Mouse (Mus musculus) CH12.LX (cell line): ENCODE measurements around the gene Tctn1. TPM values are rescaled to one million over a fixed set of nuclear protein-coding genes. Genes with fewer than 3 reads are reported as not detected.

Experiments
- DNase-seq: peaks from one replicate; pipeline ENCODE4 v3.0.0-alpha.2; 2013; ENCODE audit errors: extremely low read depth
- H3K27ac ChIP-seq: 2 replicates; pipeline ENCODE4 v1.5.1; 2012; ENCODE audit warnings: low read depth, mild to moderate bottlenecking, control low read depth, moderate library complexity; ENCODE audit not compliant: insufficient read depth
- H3K27me3 ChIP-seq: replicated peaks from 2 replicates; pipeline ENCODE3; 2012; ENCODE audit warnings: inconsistent platforms
- H3K36me3 ChIP-seq, 2 experiments: replicated peaks in 1 of 2; 2 replicates each; pipeline versions ENCODE3 to v1.6.1; 2012; ENCODE audit warnings: inconsistent platforms in 1 of 2, low read length in 1 of 2, mild to moderate bottlenecking in 1 of 2, mixed read lengths in 1 of 2, moderate library complexity in 1 of 2; ENCODE audit not compliant: control insufficient read depth in 1 of 2, insufficient read depth in 1 of 2
- H3K4me1 ChIP-seq, 2 experiments: 2 replicates each; pipeline ENCODE4 v1.6.1; 2012; ENCODE audit warnings: inconsistent platforms in 1 of 2, moderate library complexity in 1 of 2; ENCODE audit not compliant: insufficient read depth in 2 of 2, control insufficient read depth in 1 of 2
- H3K4me2 ChIP-seq: 2 replicates; pipeline ENCODE4 v1.6.1; 2012; ENCODE audit warnings: low read depth, mild to moderate bottlenecking, control low read depth; ENCODE audit not compliant: poor library complexity, insufficient read depth, severe bottlenecking
- H3K4me3 ChIP-seq, 3 experiments: fragments of 150-350 bp in 1 of 3; sonication (generic) in 1 of 3; replicated peaks in 1 of 3; 2 replicates each; pipeline versions ENCODE3 to v1.5.1; 2011 to 2012; ENCODE audit warnings: low read depth in 2 of 3, low read length in 2 of 3, mild to moderate bottlenecking in 2 of 3, moderate library complexity in 2 of 3, control low read depth in 1 of 3, improper control_type of control experiment in 1 of 3, inconsistent platforms in 1 of 3, mixed read lengths in 1 of 3; ENCODE audit not compliant: poor library complexity in 1 of 3
- H3K79me2 ChIP-seq: replicated peaks from 2 replicates; pipeline ENCODE4 v1.6.1; 2012; ENCODE audit warnings: mild to moderate bottlenecking, moderate library complexity; ENCODE audit not compliant: control insufficient read depth, poor library complexity, insufficient read depth, severe bottlenecking; ENCODE audit errors: extremely low read depth
- H3K9ac ChIP-seq: 2 replicates; pipeline ENCODE4 v1.6.1; 2012; ENCODE audit warnings: low read depth, mild to moderate bottlenecking, control low read depth, moderate library complexity; ENCODE audit not compliant: insufficient read depth
- H3K9me3 ChIP-seq: replicated peaks from 2 replicates; pipeline ENCODE3; 2012; ENCODE audit warnings: low read length, inconsistent platforms, mixed read lengths
- BHLHE40 ChIP-seq: IDR thresholded peaks from 2 replicates; pipeline ENCODE4 v1.6.1; 2011; ENCODE audit warnings: mild to moderate bottlenecking, low read depth, low read length, improper control_type of control experiment
- CHD2 ChIP-seq: IDR thresholded peaks from 2 replicates; pipeline ENCODE4 v1.6.1; 2011; ENCODE audit warnings: low read length, improper control_type of control experiment
- E2F4 ChIP-seq: IDR thresholded peaks from 2 replicates; pipeline ENCODE4 v1.6.1; 2011; ENCODE audit warnings: low read depth, low read length, improper control_type of control experiment; ENCODE audit not compliant: insufficient replicate concordance
- ETS1 ChIP-seq: conservative IDR thresholded peaks from 2 replicates; pipeline ENCODE4 v1.6.1; 2012; ENCODE audit warnings: low read depth, mild to moderate bottlenecking, inconsistent platforms, low read length, improper control_type of control experiment, moderate library complexity
- GABPA ChIP-seq: IDR thresholded peaks from 2 replicates; pipeline ENCODE4 v1.6.1; 2012; ENCODE audit warnings: low read depth, low read length, improper control_type of control experiment, inconsistent platforms; ENCODE audit not compliant: insufficient replicate concordance
- IRF4 ChIP-seq: IDR thresholded peaks from 2 replicates; pipeline ENCODE4 v1.6.1; 2014; ENCODE audit warnings: low read depth, mild to moderate bottlenecking, inconsistent platforms, low read length, improper control_type of control experiment
- JUN ChIP-seq: IDR thresholded peaks from 2 replicates; pipeline ENCODE4 v1.6.1; 2011; ENCODE audit warnings: low read depth, mild to moderate bottlenecking, low read length, improper control_type of control experiment, moderate library complexity; ENCODE audit not compliant: insufficient read depth
- JUND ChIP-seq: conservative IDR thresholded peaks from 2 replicates; pipeline ENCODE4 v1.6.1; 2011; ENCODE audit warnings: low read depth, low read length, improper control_type of control experiment
- MAFK ChIP-seq: IDR thresholded peaks from 2 replicates; pipeline ENCODE4 v1.6.1; 2011; ENCODE audit warnings: low read length, improper control_type of control experiment; ENCODE audit not compliant: insufficient replicate concordance
- MAX ChIP-seq: IDR thresholded peaks from 2 replicates; pipeline ENCODE4 v1.6.1; 2011; ENCODE audit warnings: low read length, improper control_type of control experiment
- MAZ ChIP-seq: IDR thresholded peaks from 2 replicates; pipeline ENCODE4 v1.6.1; 2012; ENCODE audit warnings: low read depth, mild to moderate bottlenecking, inconsistent platforms, low read length, improper control_type of control experiment, moderate library complexity
- MEF2A ChIP-seq: IDR thresholded peaks from 2 replicates; pipeline ENCODE4 v1.6.1; 2014; ENCODE audit warnings: low read depth, mild to moderate bottlenecking, inconsistent platforms, low read length, improper control_type of control experiment, borderline replicate concordance
- MXI1 ChIP-seq: IDR thresholded peaks from 2 replicates; pipeline ENCODE4 v1.6.1; 2011; ENCODE audit warnings: mild to moderate bottlenecking, low read depth, low read length, improper control_type of control experiment
- MYC ChIP-seq: IDR thresholded peaks from 2 replicates; pipeline ENCODE4 v1.6.1; 2011; ENCODE audit warnings: low read depth, mild to moderate bottlenecking, improper control_type of control experiment, low read length
- NELFE ChIP-seq: IDR thresholded peaks from 2 replicates; pipeline ENCODE4 v1.6.1; 2011; ENCODE audit warnings: low read depth, low read length, improper control_type of control experiment
- NRF1 ChIP-seq: IDR thresholded peaks from 2 replicates; pipeline ENCODE4 v1.6.1; 2014; ENCODE audit warnings: low read depth, mild to moderate bottlenecking, inconsistent platforms, low read length, improper control_type of control experiment, moderate library complexity
- POLR2AphosphoS2 ChIP-seq: IDR thresholded peaks from 2 replicates; pipeline ENCODE4 v1.6.1; 2011; ENCODE audit warnings: low read depth, low read length, improper control_type of control experiment
- RAD21 ChIP-seq: IDR thresholded peaks from 2 replicates; pipeline ENCODE4 v1.6.1; 2011; ENCODE audit warnings: low read depth, mild to moderate bottlenecking, low read length, improper control_type of control experiment, moderate library complexity
- RCOR1 ChIP-seq: conservative IDR thresholded peaks from 2 replicates; pipeline ENCODE4 v1.6.1; 2012; ENCODE audit warnings: low read depth, mild to moderate bottlenecking, inconsistent platforms, low read length, improper control_type of control experiment
- SIN3A ChIP-seq: IDR thresholded peaks from 2 replicates; pipeline ENCODE4 v1.6.1; 2012; ENCODE audit warnings: low read length, improper control_type of control experiment, inconsistent platforms
- TCF12 ChIP-seq: IDR thresholded peaks from 2 replicates; pipeline ENCODE4 v1.6.1; 2014; ENCODE audit warnings: low read depth, mild to moderate bottlenecking, inconsistent platforms, low read length, improper control_type of control experiment
- UBTF ChIP-seq: IDR thresholded peaks from 2 replicates; pipeline ENCODE4 v1.6.1; 2012; ENCODE audit warnings: low read depth, mild to moderate bottlenecking, inconsistent platforms, low read length, improper control_type of control experiment, moderate library complexity
- USF1 ChIP-seq: IDR thresholded peaks from 2 replicates; pipeline ENCODE4 v1.6.1; 2014; ENCODE audit warnings: low read depth, mild to moderate bottlenecking, inconsistent platforms, low read length, improper control_type of control experiment
- ZKSCAN1 ChIP-seq: IDR thresholded peaks from 2 replicates; pipeline ENCODE4 v1.6.1; 2012; ENCODE audit warnings: low read depth, inconsistent platforms, low read length, improper control_type of control experiment, borderline replicate concordance
- ZMIZ1 ChIP-seq: IDR thresholded peaks from 2 replicates; pipeline ENCODE4 v1.6.1; 2012; ENCODE audit warnings: low read depth, mild to moderate bottlenecking, inconsistent platforms, low read length, improper control_type of control experiment
- dilution Hi-C: fragments of 300-500 bp; cut with MboI; formaldehyde crosslinking; loops from 2 replicates; pipeline ENCODE4 v1.14.3; 2020; ENCODE audit warnings: low sequenced_read_pairs; ENCODE audit not compliant: extremely low pct_unique_long_range_greater_than_20kb, extremely low pct_ligation_motif_present
- in situ Hi-C: fragments of 300-500 bp; cut with MboI; formaldehyde crosslinking; loops from 3 replicates; pipeline ENCODE4 v1.14.3; 2019; ENCODE audit warnings: low sequenced_read_pairs, low pct_ligation_motif_present, low pct_unique_long_range_greater_than_20kb, mixed read lengths
- polyA plus RNA-seq: library from polyadenylated mRNA; unstranded; fragments of >175 nt; gene quantifications from 2 replicates; pipeline ENCODE4 v1.2.1, GENCODE M21; 2012; ENCODE audit warnings: low read depth; ENCODE audit not compliant: insufficient read length
- total RNA-seq, 2 experiments: library from RNA; depleted of rRNA; stranded (reverse); fragments of 300-350 nt in 1 of 2; fragments of >200 nt in 1 of 2; gene quantifications; 2 replicates each; pipeline ENCODE4 v1.2.3; 2012 to 2014

The Tctn1 gene
- total and polyA plus RNA-seq, 3 experiments = 2.9 to 8.8 (median 3.7) TPM

GRCm38 (mm10) chr5:122224291-122224690, 40.0 kb downstream of the Tctn1 start (continued):
- TF ChIP-seq GABPA = no peak
- TF ChIP-seq RAD21 = no peak
- peak; percentile 84 for TF ChIP-seq CHD2
- TF ChIP-seq USF1 = no peak
- TF ChIP-seq NELFE = no peak
- TF ChIP-seq E2F4 = no peak
- TF ChIP-seq NRF1 = no peak; the same call in 1 of the 2 replicates
- TF ChIP-seq ETS1 = peak; percentile 92

DNA sequence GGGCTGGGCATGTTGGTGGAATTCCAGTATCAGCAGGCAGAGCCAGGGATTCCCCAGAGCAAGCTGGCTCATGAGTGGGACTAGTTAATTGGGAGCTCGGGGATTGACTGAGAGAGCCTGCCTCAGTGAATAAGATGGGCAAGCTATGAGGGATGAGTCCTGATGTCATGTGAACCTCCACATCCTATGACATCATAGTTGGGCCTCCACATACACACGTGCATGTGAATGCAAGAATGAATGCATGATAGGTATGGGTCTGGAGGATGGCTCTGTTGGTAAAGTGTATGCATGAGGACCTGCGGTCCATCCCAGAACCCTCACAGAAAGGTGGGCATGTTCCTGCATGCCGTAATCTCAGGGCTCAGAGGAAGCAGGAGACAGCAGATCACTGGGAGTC, 43.2 kb downstream of the Tctn1 start:
- no peak for DNase-seq
- Histone ChIP-seq H3K36me3 (peaks cover 25 to 85% of the 10 kb centered on the region in 2 experiments), H3K9ac (no peak overlapping the region), H3K27ac (peak overlapping the region; percentile 90), H3K4me1 (peaks cover 63 to 98% of the 10 kb centered on the region in 2 experiments), H3K79me2 (peaks cover 14% of the 10 kb centered on the region), H3K9me3 (peaks cover under 1% of the 10 kb centered on the region), H3K4me3 (peak overlapping the region in 1 of 3 experiments; percentile 25), H3K4me2 (no peak overlapping the region; the same call in 1 of the 2 replicates), H3K27me3 (no peaks in the 10 kb centered on the region)
- in situ Hi-C loops = no loop called here
- no peak for TF ChIP-seq UBTF
- TF ChIP-seq GABPA = no peak
- TF ChIP-seq BHLHE40 = peak; percentile 63
- TF ChIP-seq POLR2AphosphoS2 = no peak
- dilution Hi-C loops = no loop called here

GRCm38 (mm10) chr5:122219655-122220629, 44.3 kb downstream of the Tctn1 start:
- in situ Hi-C loops (no loop called here), dilution Hi-C loops (no loop called here)
- DNase-seq = peak; percentile 96
- peak overlapping the region; percentile 4; the same call in 1 of the 2 replicates for H3K9ac ChIP-seq
- H3K4me2 ChIP-seq = peak overlapping the region; percentile 39
- H3K27me3 ChIP-seq = no peaks in the 10 kb centered on the region
- H3K4me3 ChIP-seq = peak overlapping the region in 1 of 3 experiments; percentile 14
- H3K9me3 ChIP-seq = no peaks in the 10 kb centered on the region
- H3K27ac ChIP-seq = peak overlapping the region; percentile 90
- peaks cover 58 to 94% of the 10 kb centered on the region in 2 experiments for H3K4me1 ChIP-seq
- H3K79me2 ChIP-seq = peaks cover 14% of the 10 kb centered on the region
- peaks cover 26 to 81% of the 10 kb centered on the region in 2 experiments for H3K36me3 ChIP-seq
- TF ChIP-seq UBTF (0 out of 2 replicates have a peak, but pooled peaks have one; percentile 38), RCOR1 (peak; percentile 57; the same call in 1 of the 2 replicates), JUN (no peak), JUND (no peak; the same call in 1 of the 2 replicates), MAX (peak; percentile 66; the same call in 1 of the 2 replicates), MAZ (peak; percentile 64; the same call in 1 of the 2 replicates), MXI1 (peak; percentile 44; the same call in 1 of the 2 replicates), TCF12 (peak; percentile 87), MYC (peak; percentile 81; the same call in 1 of the 2 replicates), IRF4 (peak; percentile 78; the same call in 1 of the 2 replicates), SIN3A (peak; percentile 70; the same call in 1 of the 2 replicates), NRF1 (peak; percentile 22; the same call in 1 of the 2 replicates), NELFE (no peak), ZMIZ1 (peak; percentile 66), BHLHE40 (peak; percentile 99), ZKSCAN1 (no peak), CHD2 (peak; percentile 73), MEF2A (peak; percentile 94), MAFK (peak; percentile 57)
